Mouse (Mus musculus): Measurements from ENCODE around the gene Itpripl1. TPM values are rescaled to one million over a fixed set of nuclear protein-coding genes. Genes with fewer than 3 reads are reported as not detected.

Itpripl1 gene
- total and polyA plus RNA-seq, 3 experiments = 19.7 to 30.6 (median 23.4) TPM

DNA sequence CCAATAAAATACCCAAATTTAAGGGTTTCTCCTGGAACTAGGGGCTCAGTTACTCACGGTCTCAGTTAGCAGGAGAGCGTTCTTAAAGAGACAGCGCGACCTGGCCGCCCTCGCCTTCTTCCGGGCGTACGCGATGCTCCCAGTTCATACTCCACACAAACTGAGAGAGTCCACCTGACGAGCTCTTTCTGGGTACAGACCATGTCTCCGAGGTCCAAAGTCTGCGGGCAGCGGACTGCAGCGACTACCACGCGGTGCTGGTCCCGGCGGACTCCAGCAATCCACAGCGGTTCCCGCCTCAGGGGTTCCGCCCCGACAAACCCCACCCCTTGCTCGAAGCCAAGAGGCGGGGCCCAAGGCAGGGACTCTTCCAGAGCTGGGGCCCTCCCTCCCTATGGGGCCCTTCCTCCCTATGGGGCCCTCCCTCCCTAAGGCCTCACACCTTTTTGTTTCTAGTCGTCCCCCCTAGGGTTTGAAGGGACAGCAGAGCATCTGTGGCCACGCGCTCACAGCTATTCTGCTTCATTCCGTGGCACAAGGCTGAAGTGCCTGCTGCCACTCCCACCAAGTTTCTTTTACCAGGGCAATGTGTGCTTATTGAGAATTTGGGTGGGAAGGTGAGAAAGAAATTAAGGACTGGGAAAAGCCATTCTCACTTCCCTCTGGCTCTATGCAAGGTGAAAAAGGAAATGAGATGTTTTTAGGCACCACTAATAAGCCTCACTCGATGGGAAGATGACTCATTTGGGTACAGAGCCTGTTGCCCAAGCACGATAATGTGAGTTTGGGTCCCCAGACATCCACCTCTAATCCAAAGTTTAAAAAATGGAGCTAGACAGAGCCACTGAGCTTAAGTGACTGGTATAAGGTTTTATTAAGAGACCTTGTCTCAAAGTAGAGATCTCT is at the start of gene Itpripl1 (continued):
- TF ChIP-seq CHD2 (IDR thresholded peaks at IDR 0.05; ENCODE audit: low read length) = 0 out of 2 replicates have a peak, but pooled peaks have one; percentile 51

DNA sequence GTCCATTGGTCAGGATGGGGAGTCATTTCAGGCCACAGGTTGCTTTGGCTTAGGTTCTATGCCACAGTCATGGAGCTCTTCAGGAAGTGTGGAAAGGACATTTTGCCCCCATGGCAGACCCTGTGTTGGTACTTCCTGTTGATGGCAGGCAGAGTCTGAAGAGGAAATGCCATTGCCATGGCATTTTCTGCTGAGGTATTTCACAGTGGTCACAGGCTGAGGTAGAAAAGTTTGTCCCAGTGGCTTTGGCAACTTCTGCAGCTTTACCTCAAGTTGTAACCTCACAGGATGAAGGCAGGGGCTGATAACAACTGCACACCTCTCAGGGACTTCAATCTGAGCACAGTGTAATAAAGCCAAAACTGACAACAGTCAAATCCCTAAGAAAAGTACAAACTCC is 46.3 kb upstream of the Itpripl1 start:
- dilution Hi-C loops (cut with MboI; ENCODE audit: extremely low pct_ligation_motif_present, extremely low pct_unique_long_range_greater_than_20kb, low sequenced_read_pairs) (no loop called here), in situ Hi-C loops (cut with MboI; ENCODE audit: low pct_ligation_motif_present, low pct_unique_long_range_greater_than_20kb, low sequenced_read_pairs) (no loop called here)
- Histone ChIP-seq H3K4me1 (ENCODE audit: control insufficient read depth in 1 of 2, insufficient read depth in 2 of 2) (peaks cover 3 to 10% of the 10 kb centered on the region in 2 experiments; a peak in 1 of 4 replicates), H3K4me2 (ENCODE audit: insufficient read depth, low read depth, poor library complexity, severe bottlenecking) (no peak overlapping the region), H3K9me3 (replicated peaks; ENCODE audit: low read length) (no peaks in the 10 kb centered on the region), H3K36me3 (replicated peaks in 1 of 2; ENCODE audit: control insufficient read depth in 1 of 2, insufficient read depth in 1 of 2, low read length in 1 of 2) (no peaks in the 10 kb centered on the region), H3K27me3 (replicated peaks) (no peaks in the 10 kb centered on the region), H3K79me2 (replicated peaks; ENCODE audit: control insufficient read depth, extremely low read depth, insufficient read depth, poor library complexity, severe bottlenecking) (no peaks in the 10 kb centered on the region), H3K27ac (ENCODE audit: insufficient read depth, low read depth) (no peak overlapping the region), H3K4me3 (replicated peaks in 1 of 3; ENCODE audit: low read depth in 2 of 3, low read length in 2 of 3, poor library complexity in 1 of 3) (no peak overlapping the region), H3K9ac (ENCODE audit: insufficient read depth, low read depth) (no peak overlapping the region)
- TF ChIP-seq ELF1 (IDR thresholded peaks at IDR 0.05; ENCODE audit: low read depth, low read length) (no peak), MEF2A (IDR thresholded peaks at IDR 0.05; ENCODE audit: borderline replicate concordance, low read depth, low read length) (no peak), USF1 (IDR thresholded peaks at IDR 0.05; ENCODE audit: low read depth, low read length) (no peak), POLR2AphosphoS2 (IDR thresholded peaks at IDR 0.05; ENCODE audit: low read depth, low read length) (no peak), NELFE (IDR thresholded peaks at IDR 0.05; ENCODE audit: low read depth, low read length) (no peak), KAT2A (IDR thresholded peaks at IDR 0.05; ENCODE audit: insufficient replicate concordance, low read length) (no peak)
- DNase-seq (ENCODE audit: extremely low read depth) = no peak

DNA sequence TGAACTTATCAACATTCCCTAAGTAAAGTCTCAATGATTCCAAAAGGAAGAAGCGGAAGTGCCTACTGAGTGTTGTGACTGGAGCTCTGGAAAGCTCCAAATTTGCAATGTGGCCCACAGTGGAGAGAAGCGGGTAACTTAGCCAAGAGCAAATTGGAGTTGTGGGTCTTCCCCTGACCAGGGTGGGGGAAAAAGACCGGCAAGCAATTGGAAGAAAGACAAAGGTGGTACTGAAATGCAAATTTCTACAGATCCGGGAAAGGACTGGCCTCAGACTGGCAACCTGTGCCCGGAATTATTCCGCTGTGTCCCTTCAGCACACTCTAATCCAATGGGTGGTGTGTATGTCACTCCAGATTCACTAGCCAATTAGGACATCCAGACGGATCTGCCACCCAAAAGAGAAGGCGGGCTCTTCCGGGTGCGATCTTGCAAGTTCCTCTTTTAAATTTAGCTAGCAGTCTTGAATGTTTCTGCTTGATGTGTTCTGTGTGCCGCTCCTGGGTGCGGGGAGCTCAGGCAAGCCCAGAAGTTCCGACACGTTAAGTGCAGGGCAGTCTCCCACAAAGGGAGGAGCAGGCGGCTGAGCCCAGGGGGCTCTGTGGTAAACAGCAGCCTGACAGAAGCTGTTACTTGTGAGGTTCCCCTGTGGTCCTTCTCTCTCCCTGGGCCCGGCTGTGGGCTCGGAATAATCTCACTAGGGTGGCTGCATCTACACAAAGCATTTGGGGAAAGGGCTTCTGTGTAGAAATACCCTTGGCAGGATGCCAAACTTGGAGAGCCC is 39.5 kb upstream of the Itpripl1 start:
- DNase-seq (ENCODE audit: extremely low read depth) = peak; percentile 98
- Histone ChIP-seq H3K27ac (ENCODE audit: insufficient read depth, low read depth) (peak overlapping the region; percentile 81), H3K36me3 (replicated peaks in 1 of 2; ENCODE audit: control insufficient read depth in 1 of 2, insufficient read depth in 1 of 2, low read length in 1 of 2) (no peaks in the 10 kb centered on the region), H3K79me2 (replicated peaks; ENCODE audit: control insufficient read depth, extremely low read depth, insufficient read depth, poor library complexity, severe bottlenecking) (no peaks in the 10 kb centered on the region), H3K9me3 (replicated peaks; ENCODE audit: low read length) (no peaks in the 10 kb centered on the region), H3K4me2 (ENCODE audit: insufficient read depth, low read depth, poor library complexity, severe bottlenecking) (peak overlapping the region; percentile 52), H3K9ac (ENCODE audit: insufficient read depth, low read depth) (peak overlapping the region; percentile 80), H3K4me3 (replicated peaks in 1 of 3; ENCODE audit: low read depth in 2 of 3, low read length in 2 of 3, poor library complexity in 1 of 3) (peak overlapping the region; percentile 49 to 68 (median 64)), H3K4me1 (ENCODE audit: control insufficient read depth in 1 of 2, insufficient read depth in 2 of 2) (peaks cover 5 to 11% of the 10 kb centered on the region in 2 experiments; a peak in 3 of 4 replicates), H3K27me3 (replicated peaks) (no peaks in the 10 kb centered on the region)
- TF ChIP-seq TBP (conservative IDR thresholded peaks at IDR 0.05; ENCODE audit: low read depth, low read length) (peak; percentile 97), EP300 (IDR thresholded peaks at IDR 0.05; ENCODE audit: low read length) (no peak), MEF2A (IDR thresholded peaks at IDR 0.05; ENCODE audit: borderline replicate concordance, low read depth, low read length) (peak; percentile 61), MYC (IDR thresholded peaks at IDR 0.05; ENCODE audit: low read depth, low read length) (peak; percentile 59; the same call in 1 of the 2 replicates), CHD2 (IDR thresholded peaks at IDR 0.05; ENCODE audit: low read length) (peak; percentile 94), KAT2A (IDR thresholded peaks at IDR 0.05; ENCODE audit: insufficient replicate concordance, low read length) (0 out of 2 replicates have a peak, but pooled peaks have one; percentile 48), POLR2A (IDR thresholded peaks at IDR 0.05; ENCODE audit: low read depth, low read length) (peak; percentile 89), GABPA (IDR thresholded peaks at IDR 0.05; ENCODE audit: insufficient replicate concordance, low read depth, low read length) (no peak), NELFE (IDR thresholded peaks at IDR 0.05; ENCODE audit: low read depth, low read length) (peak; percentile 88), IRF4 (IDR thresholded peaks at IDR 0.05; ENCODE audit: low read depth, low read length) (peak; percentile 77), MAZ (IDR thresholded peaks at IDR 0.05; ENCODE audit: low read depth, low read length) (0 out of 2 replicates have a peak, but pooled peaks have one; percentile 56), RCOR1 (conservative IDR thresholded peaks at IDR 0.05; ENCODE audit: low read depth, low read length) (no peak), SIN3A (IDR thresholded peaks at IDR 0.05; ENCODE audit: low read length) (peak; percentile 60), POLR2AphosphoS2 (IDR thresholded peaks at IDR 0.05; ENCODE audit: low read depth, low read length) (0 out of 2 replicates have a peak, but pooled peaks have one; percentile 42), TCF12 (IDR thresholded peaks at IDR 0.05; ENCODE audit: low read depth, low read length) (peak; percentile 86), ZMIZ1 (IDR thresholded peaks at IDR 0.05; ENCODE audit: low read depth, low read length) (peak; percentile 89), E2F4 (IDR thresholded peaks at IDR 0.05; ENCODE audit: insufficient replicate concordance, low read depth, low read length) (no peak; the same call in 1 of the 2 replicates), NRF1 (IDR thresholded peaks at IDR 0.05; ENCODE audit: low read depth, low read length) (0 out of 2 replicates have a peak, but pooled peaks have one; percentile 34), ELF1 (IDR thresholded peaks at IDR 0.05; ENCODE audit: low read depth, low read length) (peak; percentile 97), JUN (IDR thresholded peaks at IDR 0.05; ENCODE audit: insufficient read depth, low read depth, low read length) (no peak), ETS1 (conservative IDR thresholded peaks at IDR 0.05; ENCODE audit: low read depth, low read length) (peak; percentile 28; the same call in 1 of the 2 replicates), HCFC1 (IDR thresholded peaks at IDR 0.05; ENCODE audit: low read depth, low read length) (peak; percentile 79), ZC3H11A (IDR thresholded peaks at IDR 0.05; ENCODE audit: low read depth, low read length) (no peak)
- dilution Hi-C loops (cut with MboI; ENCODE audit: extremely low pct_ligation_motif_present, extremely low pct_unique_long_range_greater_than_20kb, low sequenced_read_pairs) (no loop called here), in situ Hi-C loops (cut with MboI; ENCODE audit: low pct_ligation_motif_present, low pct_unique_long_range_greater_than_20kb, low sequenced_read_pairs) (no loop called here)
